Mouse (Mus musculus): ENCODE results near the gene Kdm2a.

DNA sequence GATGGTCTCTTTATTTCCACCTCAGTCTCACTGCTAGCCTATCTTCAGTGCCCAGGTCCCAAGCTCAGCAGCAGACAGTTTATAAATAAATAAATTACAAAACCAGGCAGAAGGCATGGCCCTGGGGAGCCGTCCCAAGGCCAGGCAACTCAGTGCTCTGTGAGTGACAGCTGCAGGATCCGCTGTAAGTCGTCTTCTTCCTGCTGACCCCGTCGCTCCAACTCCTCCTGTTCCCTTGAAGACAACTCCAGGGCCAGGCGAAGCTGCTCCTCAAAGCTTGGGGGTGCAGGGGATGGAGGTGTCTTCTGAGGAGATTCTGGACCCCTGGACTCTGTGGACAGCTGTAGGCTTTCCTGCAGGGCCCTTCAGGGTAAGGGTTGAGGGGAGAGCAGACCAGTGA, 127.9 kb downstream of the Kdm2a start:
- TF ChIP-seq CTCF (IDR thresholded peaks at IDR 0.05 in 2 of 3, conservative IDR thresholded peaks at IDR 0.05 in 1 of 3; ENCODE audit: control insufficient read depth in 1 of 3, insufficient read depth in 1 of 3, low read depth in 2 of 3, low read length in 3 of 3, poor library complexity in 1 of 3, severe bottlenecking in 1 of 3) (no peak), USF1 (IDR thresholded peaks at IDR 0.05; ENCODE audit: low read depth, low read length) (no peak), TAL1 (IDR thresholded peaks at IDR 0.05; ENCODE audit: low read length) (no peak), MAX (IDR thresholded peaks at IDR 0.05; ENCODE audit: low read length) (no peak), SMC3 (IDR thresholded peaks at IDR 0.05; ENCODE audit: low read depth, low read length) (no peak), TCF12 (IDR thresholded peaks at IDR 0.05; ENCODE audit: low read depth, low read length) (no peak), ZKSCAN1 (IDR thresholded peaks at IDR 0.05; ENCODE audit: low read depth, low read length) (no peak), UBTF (IDR thresholded peaks at IDR 0.05; ENCODE audit: borderline replicate concordance, insufficient read depth, low read depth, low read length) (no peak), ELF1 (IDR thresholded peaks at IDR 0.05; ENCODE audit: low read depth, low read length) (no peak), SIN3A (IDR thresholded peaks at IDR 0.05; ENCODE audit: low read length) (no peak)

Data from MEL (cell line).